Mouse (Mus musculus): ENCODE data around the gene Selplg. TPM values are rescaled to one million over a fixed set of nuclear protein-coding genes. Genes with fewer than 3 reads are reported as not detected.
"Not testable (repeated sequence)": the region's sequence is repeated elsewhere in the genome, so short reads cannot be mapped to it uniquely, and the experiment has no call there.

Gene Selplg
- total and polyA plus RNA-seq, 3 experiments = 8.5 to 18.7 (median 13.9) TPM

DNA sequence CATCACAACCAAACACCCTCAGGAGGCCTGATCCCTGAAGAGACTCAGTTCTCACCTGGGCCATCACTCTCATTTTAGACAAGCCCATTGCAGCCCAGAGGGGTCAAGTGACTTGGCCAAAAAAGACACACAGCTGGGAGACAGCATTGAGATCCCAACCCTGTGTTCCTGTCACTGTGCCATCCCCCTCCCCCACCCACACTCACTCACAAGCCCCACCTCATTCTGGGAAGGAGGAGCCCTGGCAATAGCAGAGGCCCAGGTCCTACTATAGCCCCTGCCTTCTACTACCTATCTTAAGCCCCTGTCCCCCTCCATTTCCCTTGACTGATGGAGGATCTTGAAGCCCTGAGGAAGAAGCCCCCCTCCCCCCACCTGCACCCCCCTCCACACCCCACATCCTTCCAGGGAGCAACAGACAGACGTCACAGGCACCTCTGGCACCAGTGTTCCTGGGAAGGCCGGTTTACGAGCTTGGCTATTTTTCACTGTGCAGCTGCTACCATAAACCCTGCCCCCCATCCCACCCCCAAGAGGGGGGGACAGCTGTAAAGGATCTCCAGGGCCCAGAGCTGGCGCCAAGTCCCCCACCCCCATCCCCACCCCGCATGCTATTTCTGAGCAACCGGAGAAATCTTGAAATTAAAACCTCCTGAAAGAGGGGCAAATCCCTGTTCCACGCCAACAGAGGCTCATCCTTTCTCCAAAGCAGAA is 43.2 kb downstream of the Selplg start:
- Histone ChIP-seq H3K27me3 (ENCODE audit: insufficient read depth, low read length) (peaks cover 29% of the 10 kb centered on the region), H3K4me1 (ENCODE audit: insufficient read depth, low read depth, low read length) (no peaks in the 10 kb centered on the region), H3K9me3 (replicated peaks) (no peaks in the 10 kb centered on the region), H3K4me3 (ENCODE audit: low read depth, low read length) (no peak overlapping the region), H3K36me3 (replicated peaks) (no peaks in the 10 kb centered on the region)
- ATAC-seq (ENCODE audit: extremely low read depth, insufficient number of reproducible peaks, low FRiP score, poor library complexity, severe bottlenecking) = no peak
- TF ChIP-seq TAL1 (conservative IDR thresholded peaks at IDR 0.05; ENCODE audit: low read depth, low read length) (no peak), POLR2AphosphoS5 (IDR thresholded peaks at IDR 0.05; ENCODE audit: insufficient replicate concordance, low read depth, low read length) (no peak), GATA2 (IDR thresholded peaks at IDR 0.05; ENCODE audit: borderline replicate concordance, low read depth, low read length) (no peak)
- no peak for DNase-seq (ENCODE audit: low spot score)

DNA sequence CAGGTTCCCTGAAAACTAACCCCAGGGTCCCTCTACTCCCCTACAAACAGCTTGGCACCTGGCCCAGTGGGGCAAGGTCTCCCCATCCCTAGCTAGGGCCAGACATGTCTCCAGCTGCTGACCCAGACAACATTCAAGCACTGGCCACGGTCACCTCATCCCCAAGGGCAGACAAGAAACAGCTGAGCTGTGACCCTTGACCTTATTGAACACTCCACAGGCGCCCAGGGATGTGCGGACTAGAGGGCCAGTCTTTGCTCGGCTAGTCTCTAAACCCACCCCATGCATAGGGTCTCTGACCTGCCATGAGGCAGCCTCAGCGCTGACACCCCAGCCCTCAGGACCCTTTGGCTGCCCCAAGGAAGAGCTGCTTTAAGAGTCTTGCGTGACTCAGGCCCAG is 43.8 kb downstream of the Selplg start:
- ATAC-seq (ENCODE audit: extremely low read depth, insufficient number of reproducible peaks, low FRiP score, poor library complexity, severe bottlenecking) = no peak
- Histone ChIP-seq H3K9me3 (replicated peaks) (no peaks in the 10 kb centered on the region), H3K36me3 (replicated peaks) (no peaks in the 10 kb centered on the region), H3K27me3 (ENCODE audit: insufficient read depth, low read length) (peaks cover 30% of the 10 kb centered on the region), H3K4me3 (ENCODE audit: low read depth, low read length) (no peak overlapping the region), H3K4me1 (ENCODE audit: insufficient read depth, low read depth, low read length) (no peaks in the 10 kb centered on the region)
- TF ChIP-seq GATA1 (IDR thresholded peaks at IDR 0.05; ENCODE audit: borderline replicate concordance, low read length) = no peak
- TF ChIP-seq POLR2AphosphoS5 (IDR thresholded peaks at IDR 0.05; ENCODE audit: insufficient replicate concordance, low read depth, low read length) = no peak
- TF ChIP-seq GATA2 (IDR thresholded peaks at IDR 0.05; ENCODE audit: borderline replicate concordance, low read depth, low read length) = no peak
- no peak for TF ChIP-seq TAL1 (conservative IDR thresholded peaks at IDR 0.05; ENCODE audit: low read depth, low read length)
- no peak for TF ChIP-seq CTCF (IDR thresholded peaks at IDR 0.05; ENCODE audit: low read depth, low read length)
- no peak for DNase-seq (ENCODE audit: low spot score)

DNA sequence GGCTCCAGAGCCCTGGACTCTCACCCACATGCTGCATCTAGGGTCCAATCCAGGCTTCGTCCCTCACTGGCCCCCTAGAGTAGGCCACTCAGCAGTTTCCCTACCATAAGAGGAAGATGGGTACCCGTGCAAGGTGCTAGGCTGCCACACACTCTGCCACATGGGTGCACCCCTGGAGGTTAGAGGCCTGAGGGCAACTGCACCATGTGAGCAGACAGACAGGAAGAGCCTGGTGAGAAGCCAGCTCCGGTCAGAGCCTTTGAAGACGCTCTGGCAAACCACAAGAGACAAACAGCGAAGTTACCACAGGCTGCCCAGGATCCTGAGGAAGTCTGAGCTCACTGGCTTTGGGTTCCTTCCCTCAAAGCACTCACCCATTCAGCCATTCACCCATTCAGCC is 45.5 kb downstream of the Selplg start:
- H3K4me1 ChIP-seq (ENCODE audit: insufficient read depth, low read depth, low read length) = no peaks in the 10 kb centered on the region
- peaks cover 29% of the 10 kb centered on the region for H3K27me3 ChIP-seq (ENCODE audit: insufficient read depth, low read length)
- no peaks in the 10 kb centered on the region for H3K36me3 ChIP-seq (replicated peaks)
- H3K4me3 ChIP-seq (ENCODE audit: low read depth, low read length) = no peak overlapping the region
- ATAC-seq (ENCODE audit: extremely low read depth, insufficient number of reproducible peaks, low FRiP score, poor library complexity, severe bottlenecking) (no peak), DNase-seq (ENCODE audit: low spot score) (no peak)
- TF ChIP-seq GATA2 (IDR thresholded peaks at IDR 0.05; ENCODE audit: borderline replicate concordance, low read depth, low read length) (no peak), POLR2AphosphoS5 (IDR thresholded peaks at IDR 0.05; ENCODE audit: insufficient replicate concordance, low read depth, low read length) (no peak), TAL1 (conservative IDR thresholded peaks at IDR 0.05; ENCODE audit: low read depth, low read length) (no peak), CTCF (IDR thresholded peaks at IDR 0.05; ENCODE audit: low read depth, low read length) (no peak), GATA1 (IDR thresholded peaks at IDR 0.05; ENCODE audit: borderline replicate concordance, low read length) (no peak)
- H3K9me3 ChIP-seq (replicated peaks) = no peaks in the 10 kb centered on the region

DNA sequence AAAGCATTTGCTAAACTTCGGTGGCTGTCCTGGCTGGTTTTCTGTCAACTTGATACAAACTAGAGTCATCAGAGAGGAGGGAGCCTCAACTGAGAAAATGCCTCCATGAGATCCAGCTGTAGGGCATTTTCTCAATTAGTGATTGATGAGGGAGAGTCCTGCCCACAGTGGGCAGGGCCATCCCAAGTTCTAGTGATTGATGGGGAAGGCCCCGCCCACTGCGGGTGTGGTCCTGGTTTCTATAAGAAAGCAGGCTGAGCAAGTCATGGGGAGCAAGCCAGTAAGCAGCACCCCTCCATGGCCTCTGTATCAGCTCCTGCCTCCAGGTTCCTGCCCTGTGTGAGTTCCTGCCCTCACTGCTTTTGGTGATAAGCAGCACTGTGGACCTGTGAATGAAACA is 48.3 kb downstream of the Selplg start:
- peaks cover 28% of the 10 kb centered on the region; the same call in 1 of the 2 replicates for H3K27me3 ChIP-seq (ENCODE audit: insufficient read depth, low read length)
- H3K4me3 ChIP-seq (ENCODE audit: low read depth, low read length); H3K9me3 ChIP-seq (replicated peaks); DNase-seq (ENCODE audit: low spot score); H3K36me3 ChIP-seq (replicated peaks); H3K4me1 ChIP-seq (ENCODE audit: insufficient read depth, low read depth, low read length); ATAC-seq (ENCODE audit: extremely low read depth, insufficient number of reproducible peaks, low FRiP score, poor library complexity, severe bottlenecking): not testable (repeated sequence)

DNA sequence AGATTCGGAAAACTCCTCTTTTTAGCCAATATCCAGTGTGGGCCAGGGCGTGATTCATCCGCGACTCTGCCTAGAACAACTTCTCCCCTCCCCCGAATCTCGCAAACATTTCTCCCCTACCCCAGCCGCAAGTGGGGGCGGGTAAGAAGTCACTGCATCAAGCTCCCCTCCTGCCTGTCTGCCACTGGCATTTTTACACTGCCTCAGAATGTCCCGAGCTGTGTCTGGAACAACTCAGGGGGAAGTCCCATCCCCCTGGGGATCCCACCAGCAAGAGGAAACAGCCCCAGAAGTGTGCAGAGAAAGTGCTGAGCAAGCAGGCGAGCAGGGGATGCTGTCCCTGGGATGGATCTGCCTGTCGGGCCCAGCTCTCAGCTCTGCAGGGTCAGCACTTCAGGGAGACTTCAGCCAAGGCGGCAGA is 48.9 kb downstream of the Selplg start:
- ATAC-seq (ENCODE audit: extremely low read depth, insufficient number of reproducible peaks, low FRiP score, poor library complexity, severe bottlenecking) (no peak), DNase-seq (ENCODE audit: low spot score) (no peak)
- Histone ChIP-seq H3K27me3 (ENCODE audit: insufficient read depth, low read length) (peaks cover 25% of the 10 kb centered on the region; the same call in 1 of the 2 replicates), H3K36me3 (replicated peaks) (peaks cover 9% of the 10 kb centered on the region), H3K4me1 (ENCODE audit: insufficient read depth, low read depth, low read length) (no peaks in the 10 kb centered on the region), H3K4me3 (ENCODE audit: low read depth, low read length) (no peak overlapping the region), H3K9me3 (replicated peaks) (no peaks in the 10 kb centered on the region)
- TF ChIP-seq GATA1 (IDR thresholded peaks at IDR 0.05; ENCODE audit: borderline replicate concordance, low read length) = no peak
- no peak for TF ChIP-seq TAL1 (conservative IDR thresholded peaks at IDR 0.05; ENCODE audit: low read depth, low read length)
- no peak for TF ChIP-seq POLR2AphosphoS5 (IDR thresholded peaks at IDR 0.05; ENCODE audit: insufficient replicate concordance, low read depth, low read length)
- TF ChIP-seq GATA2 (IDR thresholded peaks at IDR 0.05; ENCODE audit: borderline replicate concordance, low read depth, low read length) = no peak
- no peak for TF ChIP-seq CTCF (IDR thresholded peaks at IDR 0.05; ENCODE audit: low read depth, low read length)

DNA sequence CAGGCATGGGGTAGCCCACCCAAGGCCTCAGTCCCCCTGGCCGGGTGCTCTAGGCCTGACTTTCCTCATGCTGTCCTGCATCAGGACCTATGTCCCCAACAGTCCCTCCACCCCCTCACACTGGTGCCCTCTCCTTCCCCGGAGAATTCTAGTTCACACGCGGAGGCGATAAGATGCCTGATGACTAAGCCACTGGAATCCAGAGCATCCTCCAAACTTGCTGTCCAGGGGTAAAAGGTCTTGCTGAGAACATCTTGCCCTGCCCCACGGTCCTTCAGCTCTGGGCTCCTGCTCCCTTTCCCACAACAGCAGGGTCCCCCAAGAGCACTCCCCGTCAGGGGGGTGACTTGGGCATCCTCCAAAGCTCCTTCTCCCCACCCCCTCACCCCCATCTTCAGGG is 49.8 kb downstream of the Selplg start:
- ATAC-seq (ENCODE audit: extremely low read depth, insufficient number of reproducible peaks, low FRiP score, poor library complexity, severe bottlenecking) (no peak), DNase-seq (ENCODE audit: low spot score) (no peak)
- TF ChIP-seq GATA1 (IDR thresholded peaks at IDR 0.05; ENCODE audit: borderline replicate concordance, low read length) (no peak), GATA2 (IDR thresholded peaks at IDR 0.05; ENCODE audit: borderline replicate concordance, low read depth, low read length) (no peak), TAL1 (conservative IDR thresholded peaks at IDR 0.05; ENCODE audit: low read depth, low read length) (no peak), CTCF (IDR thresholded peaks at IDR 0.05; ENCODE audit: low read depth, low read length) (no peak), POLR2AphosphoS5 (IDR thresholded peaks at IDR 0.05; ENCODE audit: insufficient replicate concordance, low read depth, low read length) (no peak)
- peaks cover 17% of the 10 kb centered on the region for H3K36me3 ChIP-seq (replicated peaks)
- H3K27me3 ChIP-seq (ENCODE audit: insufficient read depth, low read length) = peaks cover 24% of the 10 kb centered on the region; the same call in 1 of the 2 replicates
- H3K4me3 ChIP-seq (ENCODE audit: low read depth, low read length) = no peak overlapping the region
- H3K4me1 ChIP-seq (ENCODE audit: insufficient read depth, low read depth, low read length) = no peaks in the 10 kb centered on the region
- no peaks in the 10 kb centered on the region for H3K9me3 ChIP-seq (replicated peaks)

Measured in G1E (cell line).